Mouse (Mus musculus) frontal cortex, postnatal 14 days (tissue): ENCODE results near the gene 1700013G24Rik.

ENCODE experiments used
- DNase-seq, 2 experiments: peaks; one replicate each; pipeline ENCODE4 v3.0.0; 2022; ENCODE audit warnings: low spot score in 2 of 2

The 1700013G24Rik gene

DNA sequence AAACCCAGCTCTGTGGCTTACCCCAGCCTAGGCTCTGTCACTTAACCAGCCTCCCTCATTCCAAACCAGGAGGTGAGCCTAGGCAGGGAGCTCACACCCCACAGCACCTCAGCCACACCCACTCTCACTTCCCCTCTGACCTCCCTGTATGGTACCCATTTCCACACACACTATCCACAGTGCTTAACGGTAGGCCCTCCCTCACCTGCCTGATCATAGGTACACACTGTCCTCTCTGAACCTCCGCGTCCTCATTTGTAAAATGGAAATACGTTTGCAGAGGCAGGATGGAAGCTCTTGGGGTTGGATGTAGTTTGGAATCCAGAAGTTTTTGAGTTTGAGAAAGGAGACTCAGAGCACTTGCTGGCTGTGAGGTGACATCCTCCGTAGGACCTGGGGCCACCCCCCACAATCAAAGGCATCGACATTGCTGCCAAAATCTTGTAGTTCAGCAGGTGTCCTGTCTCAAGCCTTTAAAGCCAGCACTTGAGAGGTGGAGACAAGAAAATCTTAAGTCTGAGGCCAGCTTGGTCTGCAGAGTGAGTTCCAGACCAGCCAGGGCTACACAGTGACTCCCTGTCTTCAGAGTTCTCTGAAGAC lies 42.5 kb downstream of the 1700013G24Rik start:
- no peak for DNase-seq

GRCm38 (mm10) chr4:137497367-137497766 lies 44.3 kb downstream of the 1700013G24Rik start:
- DNase-seq = no peak

DNA sequence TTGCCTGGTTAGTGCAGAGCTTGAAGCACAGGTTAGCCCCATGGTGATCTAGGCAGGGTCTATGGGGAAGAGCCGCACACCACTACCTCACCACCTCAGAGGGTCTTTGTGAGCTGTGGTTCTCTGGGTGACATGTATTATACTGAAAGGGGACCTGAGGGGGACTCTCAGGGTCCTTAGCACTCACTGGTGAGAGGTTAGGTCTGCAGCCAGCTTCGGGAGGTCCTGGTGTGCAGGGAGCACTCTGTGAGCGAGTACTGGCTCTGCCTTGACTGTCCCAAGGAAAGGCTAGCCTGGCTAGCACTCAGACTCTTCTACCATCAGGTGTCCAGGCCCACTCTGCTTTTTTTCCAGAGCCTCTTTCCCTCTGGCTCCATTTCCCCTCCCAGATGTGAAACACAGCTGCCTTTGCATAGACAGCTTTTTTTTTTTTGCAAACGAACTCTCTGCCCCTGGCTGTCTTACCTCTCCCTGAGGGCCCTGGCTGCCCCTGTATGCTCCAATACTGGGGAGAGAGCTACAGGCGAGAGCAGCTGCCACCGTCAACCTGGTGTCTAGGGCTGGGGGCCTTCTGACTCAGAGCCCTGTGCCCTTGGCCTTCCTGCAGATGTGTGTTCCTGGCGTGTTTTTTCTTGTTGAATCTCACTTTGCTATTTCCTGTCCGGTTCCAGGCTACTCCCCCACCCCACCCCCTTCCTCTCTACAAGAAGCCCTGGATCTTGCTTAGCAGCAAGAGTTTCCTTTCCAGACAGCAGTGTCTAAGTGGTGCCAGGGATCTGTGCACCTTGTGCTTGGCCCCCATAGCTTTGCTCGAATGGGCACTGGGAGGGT lies 45.0 kb downstream of the 1700013G24Rik start:
- no peak for DNase-seq

DNA sequence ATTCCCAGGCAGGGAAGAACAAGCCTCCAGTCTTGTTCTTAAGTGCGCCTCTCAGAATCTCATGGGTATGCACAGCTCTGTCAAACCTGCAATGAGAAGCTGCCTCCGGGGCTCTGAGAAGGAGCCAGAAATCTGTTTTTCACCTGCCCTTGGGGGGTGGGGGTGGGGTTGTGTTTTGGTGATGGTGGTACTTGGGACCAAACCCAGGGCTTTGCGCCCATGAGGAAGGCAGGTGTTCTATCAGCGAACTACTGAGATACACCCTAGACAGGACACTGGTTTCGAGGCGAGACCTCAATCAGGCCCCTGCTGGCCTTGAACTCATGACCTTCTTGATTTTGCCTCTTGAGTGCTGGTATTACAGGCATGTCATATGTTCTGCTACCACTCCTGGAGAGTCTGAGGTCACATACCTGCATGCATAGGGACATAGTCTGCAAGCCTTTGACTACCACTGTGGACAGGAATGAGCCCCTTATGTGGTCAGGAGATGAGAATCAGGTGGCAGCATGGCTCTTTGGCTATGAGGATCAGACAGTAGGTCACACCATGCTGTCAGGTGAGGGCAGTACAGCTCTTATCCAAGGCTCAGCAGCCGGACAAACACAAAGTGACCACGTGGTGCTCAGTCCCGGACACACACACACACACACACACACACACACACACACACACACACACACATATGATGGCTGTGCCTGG lies 45.9 kb downstream of the 1700013G24Rik start:
- DNase-seq = no peak

DNA sequence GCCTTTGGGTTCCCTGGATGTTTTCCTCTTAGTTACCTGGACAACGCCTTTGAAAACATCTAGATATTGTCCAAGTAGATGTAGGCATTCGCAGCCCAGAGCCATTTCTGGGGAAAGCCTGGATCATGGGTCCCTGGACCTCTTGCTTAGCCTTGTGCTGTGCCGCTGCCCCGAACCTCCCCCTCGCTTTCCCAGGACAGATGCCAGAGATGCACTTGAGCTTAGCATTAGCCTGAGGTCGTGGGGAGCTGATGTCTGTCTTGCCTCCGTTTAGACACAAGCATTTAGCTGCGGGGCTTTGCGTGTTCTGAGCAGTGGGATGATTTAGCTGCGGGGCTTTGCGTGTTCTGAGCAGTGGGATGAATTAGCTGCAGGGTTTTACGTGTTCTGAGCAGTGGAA lies 47.1 kb downstream of the 1700013G24Rik start:
- DNase-seq = no peak

- no peak for DNase-seq
These were observed 47.9 kb downstream of the 1700013G24Rik start for GRCm38 (mm10) chr4:137500953-137501352.

GRCm38 (mm10) chr4:137502183-137502582 lies 49.1 kb downstream of the 1700013G24Rik start:
- no peak for DNase-seq

DNA sequence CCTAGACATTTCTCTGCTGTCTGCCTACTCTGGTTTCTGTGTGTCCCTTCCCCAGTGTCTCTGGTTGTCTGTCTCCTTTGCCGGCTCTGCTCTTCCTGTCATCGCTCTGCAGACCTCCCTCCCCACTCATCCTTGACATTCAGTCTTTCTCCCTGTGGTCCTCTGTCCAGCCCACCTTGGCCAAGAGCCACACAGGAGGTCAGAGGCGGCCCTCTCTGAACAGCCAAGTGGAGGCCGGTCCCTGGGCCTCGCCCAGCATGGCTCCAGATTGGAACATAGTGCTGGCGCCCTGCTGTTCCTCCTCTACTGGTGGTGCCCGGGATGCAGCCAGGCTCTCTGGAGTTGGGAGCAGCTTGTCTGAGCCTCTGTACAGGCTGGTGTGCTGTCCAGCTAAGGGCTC lies 49.7 kb downstream of the 1700013G24Rik start:
- DNase-seq = no peak

DNA sequence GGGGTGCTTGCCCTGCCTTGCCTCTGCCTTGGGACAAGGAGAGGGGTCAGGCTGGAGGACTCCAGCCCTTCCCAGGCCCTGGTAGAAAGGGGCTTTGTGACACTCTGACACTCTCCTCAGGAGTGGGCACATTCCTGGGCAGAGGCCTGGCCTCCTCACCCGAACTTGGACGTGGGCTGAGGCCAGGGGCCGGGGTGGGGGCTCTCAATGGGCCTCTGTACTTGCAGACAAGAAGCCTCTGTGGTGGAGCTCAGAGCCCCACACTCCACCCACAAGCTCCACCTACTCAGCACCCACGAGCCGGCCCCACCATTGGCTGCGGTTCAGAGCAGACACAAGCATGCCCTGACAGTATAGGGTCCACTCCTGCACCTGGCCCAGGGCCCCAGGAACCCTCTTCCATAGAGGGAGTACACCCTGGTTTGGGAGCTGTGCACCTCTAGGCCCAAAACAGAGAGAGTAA lies 50.5 kb downstream of the 1700013G24Rik start:
- no peak for DNase-seq
